Mouse (Mus musculus) adrenal gland, adult 8-10 months (tissue): ENCODE measurements around the gene Zbtb45. TPM values are rescaled to one million over a fixed set of nuclear protein-coding genes. Genes with fewer than 3 reads are reported as not detected.

Experiments used
- DNase-seq: peaks from one replicate; pipeline ENCODE4 v3.0.0; 2022
- total RNA-seq, 4 experiments: library from RNA; stranded (reverse); gene quantifications; 2 replicates each; pipeline ENCODE4 v1.2.4; 2022

Zbtb45 gene
- total RNA-seq, 4 experiments from 2014 or later = 15.2 to 19.9 (median 17.5) TPM

GRCm38 (mm10) chr7:12995862-12996261 lies 14.0 kb downstream of the Zbtb45 start:
- DNase-seq = no peak

GRCm38 (mm10) chr7:12993148-12993547 lies 16.7 kb downstream of the Zbtb45 start:
- no peak for DNase-seq

- DNase-seq = no peak
Measured at GRCm38 (mm10) chr7:12992222-12992621, 17.6 kb downstream of the Zbtb45 start.

- DNase-seq = no peak
Measured at GRCm38 (mm10) chr7:12987409-12988189, 22.2 kb downstream of the Zbtb45 start.

- DNase-seq = no peak
Measured at GRCm38 (mm10) chr7:12986906-12987305, 22.9 kb downstream of the Zbtb45 start.

GRCm38 (mm10) chr7:12985724-12986123 lies 24.1 kb downstream of the Zbtb45 start:
- DNase-seq = no peak

GRCm38 (mm10) chr7:12980291-12980690 lies 29.5 kb downstream of the Zbtb45 start:
- no peak for DNase-seq

- DNase-seq = no peak
Measured at GRCm38 (mm10) chr7:12979776-12980175, 30.1 kb downstream of the Zbtb45 start.

GRCm38 (mm10) chr7:12978931-12979722 lies 30.7 kb downstream of the Zbtb45 start:
- DNase-seq = no peak

GRCm38 (mm10) chr7:12977682-12978389 lies 32.0 kb downstream of the Zbtb45 start, which contains the start of gene Zfp446:
Zfp446 (plus strand) TSS chr7:12977848.
- DNase-seq = peak; percentile 99

- no peak for DNase-seq
Measured at GRCm38 (mm10) chr7:12970906-12971305, 38.9 kb downstream of the Zbtb45 start.

GRCm38 (mm10) chr7:12966104-12966845 lies 43.6 kb downstream of the Zbtb45 start:
- peak; percentile 42 for DNase-seq

- peak; percentile 93 for DNase-seq
Measured at GRCm38 (mm10) chr7:12965678-12966091, 44.1 kb downstream of the Zbtb45 start, which contains the start of gene Zfp324. Zfp324 (plus strand) TSS chr7:12965838.

- peak; percentile 33 for DNase-seq
Measured at GRCm38 (mm10) chr7:12961511-12962141, 48.2 kb downstream of the Zbtb45 start.

- DNase-seq = no peak
Measured at GRCm38 (mm10) chr7:12959718-12960117, 50.1 kb downstream of the Zbtb45 start.

- DNase-seq = no peak
Measured at GRCm38 (mm10) chr7:12958948-12959347, 50.9 kb downstream of the Zbtb45 start.

- DNase-seq = no peak
Measured at GRCm38 (mm10) chr7:12957511-12957910, 52.3 kb downstream of the Zbtb45 start.

GRCm38 (mm10) chr7:12954896-12955295 lies 54.9 kb downstream of the Zbtb45 start:
- DNase-seq = no peak
